Mouse (Mus musculus): ENCODE measurements around the gene Zbtb24. TPM values are rescaled to one million over a fixed set of nuclear protein-coding genes. Genes with fewer than 3 reads are reported as not detected.

The Zbtb24 gene
- polyA plus RNA-seq, 1 experiment from 2014 or later = 19.4 TPM

DNA sequence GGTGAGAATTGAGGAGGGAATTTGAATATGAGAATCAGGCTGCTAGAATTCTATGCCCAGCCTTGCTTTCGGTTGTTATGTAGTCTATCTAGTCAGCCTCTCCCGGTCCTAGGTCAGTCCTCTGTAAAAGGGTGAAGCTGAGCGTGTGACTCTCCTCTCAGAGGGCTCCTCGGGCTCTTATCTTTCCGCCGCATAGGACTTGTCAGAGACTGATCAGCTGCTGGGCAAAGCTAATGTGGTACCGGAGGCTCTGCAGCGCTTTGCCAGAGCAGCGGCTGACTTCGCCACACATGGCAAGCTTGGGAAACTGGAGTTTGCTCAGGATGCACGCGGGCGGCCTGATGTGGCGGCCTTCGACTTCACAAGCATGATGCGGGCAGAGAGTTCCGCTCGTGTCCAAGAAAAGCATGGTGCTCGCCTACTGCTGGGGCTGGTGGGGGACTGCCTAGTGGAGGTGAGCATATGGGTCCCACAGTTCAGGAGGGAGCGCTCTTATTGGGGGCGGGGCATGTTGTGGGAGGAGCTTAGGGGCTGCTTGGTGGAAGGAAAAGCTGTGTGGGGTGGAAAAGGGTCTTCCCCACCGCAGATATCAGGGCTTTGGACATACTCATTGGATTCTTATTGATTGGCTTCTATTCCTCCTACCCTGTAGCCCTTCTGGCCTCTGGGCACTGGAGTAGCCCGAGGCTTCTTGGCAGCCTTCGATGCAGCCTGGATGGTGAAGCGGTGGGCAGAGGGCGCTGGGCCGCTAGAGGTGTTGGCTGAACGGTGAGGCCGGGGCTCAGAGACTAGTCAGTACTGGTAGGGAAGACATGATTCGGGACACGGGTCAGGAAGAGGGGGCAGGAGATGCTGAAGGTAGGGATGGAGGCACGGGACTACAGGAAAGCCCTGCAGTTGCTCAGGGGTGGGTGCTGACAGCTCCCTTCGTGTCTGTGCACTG is 31.0 kb downstream of the Zbtb24 start:
- Histone ChIP-seq H3K4me1 (peaks cover 19% of the 10 kb centered on the region), H3K27me3 (no peaks in the 10 kb centered on the region), H3K9ac (no peak overlapping the region), H3K4me2 (replicated peaks) (no peak overlapping the region), H3K27ac (replicated peaks) (no peak overlapping the region), H3K9me3 (replicated peaks) (no peaks in the 10 kb centered on the region), H3K36me3 (peaks cover 66% of the 10 kb centered on the region), H3K4me3 (replicated peaks) (no peak overlapping the region)
- WGBS = 72% methylated on average over 33 of the region's 33 CpGs
- no peak for ATAC-seq (ENCODE audit: insufficient number of reproducible peaks, low FRiP score, low TSS enrichment, low read depth)

- Histone ChIP-seq H3K9me3 (replicated peaks) (no peaks in the 10 kb centered on the region), H3K9ac (no peak overlapping the region), H3K27me3 (no peaks in the 10 kb centered on the region), H3K27ac (replicated peaks) (no peak overlapping the region), H3K36me3 (peaks cover 78% of the 10 kb centered on the region), H3K4me1 (peaks cover 6% of the 10 kb centered on the region), H3K4me3 (replicated peaks) (no peak overlapping the region), H3K4me2 (replicated peaks) (no peak overlapping the region)
- ATAC-seq (ENCODE audit: insufficient number of reproducible peaks, low FRiP score, low TSS enrichment, low read depth) = no peak
- WGBS = 82% methylated on average over 7 of the region's 7 CpGs
Measured at GRCm38 (mm10) chr10:41482446-41482845, 32.3 kb downstream of the Zbtb24 start.

DNA sequence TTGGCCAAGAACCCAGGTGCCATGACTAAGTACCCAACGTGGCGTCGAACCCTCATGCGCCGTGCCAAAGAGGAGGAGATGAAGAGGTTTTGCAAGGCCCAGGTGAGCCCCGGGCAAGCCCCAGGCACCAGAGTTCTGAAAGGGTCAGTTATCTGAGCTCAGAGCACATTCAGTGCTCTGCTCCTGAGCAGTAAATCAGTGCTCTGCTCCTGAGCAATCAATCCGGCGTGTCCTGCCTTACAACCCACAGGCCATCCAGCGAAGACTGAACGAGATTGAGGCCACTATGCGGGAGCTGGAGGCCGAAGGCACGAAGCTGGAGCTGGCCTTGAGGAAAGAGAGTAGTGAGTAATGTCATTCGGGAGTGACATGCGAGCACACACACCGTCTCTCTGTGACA is 35.6 kb downstream of the Zbtb24 start:
- H3K36me3 ChIP-seq = peaks cover 67% of the 10 kb centered on the region
- 91% methylated on average over 16 of the region's 16 CpGs for WGBS
- ATAC-seq (ENCODE audit: insufficient number of reproducible peaks, low FRiP score, low TSS enrichment, low read depth) = no peak

DNA sequence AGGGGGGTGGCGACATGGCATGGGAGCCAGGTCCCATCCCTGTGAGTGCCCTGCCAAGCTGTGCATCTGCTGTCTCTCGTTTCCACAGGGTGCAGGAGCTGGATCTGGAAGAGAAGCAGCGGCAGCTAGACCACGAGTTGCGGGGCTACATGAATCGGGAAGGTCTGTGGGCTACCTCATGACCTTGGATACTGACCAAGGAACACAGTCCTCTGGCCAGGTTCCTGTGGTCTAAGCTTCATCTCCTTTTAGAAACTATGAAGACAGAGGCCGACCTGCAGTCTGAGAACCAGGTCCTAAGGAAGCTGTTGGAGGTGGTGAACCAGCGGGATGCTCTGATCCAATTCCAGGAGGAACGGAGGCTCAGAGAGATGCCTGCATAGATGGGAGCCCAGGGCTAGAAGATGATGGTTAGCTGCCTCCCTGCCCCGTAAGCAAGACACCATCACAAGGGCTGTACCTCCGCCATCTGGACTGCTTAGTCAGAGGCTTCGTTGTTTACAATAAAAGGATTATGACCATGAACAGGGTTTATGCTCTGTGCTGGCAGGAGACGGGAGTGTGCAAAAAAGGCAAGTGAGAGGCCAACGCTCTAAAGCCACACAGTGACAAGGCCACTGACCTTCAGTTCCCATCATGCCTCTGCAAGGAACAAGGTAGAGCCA is 36.5 kb downstream of the Zbtb24 start:
- H3K27me3 ChIP-seq = no peaks in the 10 kb centered on the region
- H3K27ac ChIP-seq (replicated peaks) = no peak overlapping the region
- WGBS = 82% methylated on average over 14 of the region's 14 CpGs
- no peak for ATAC-seq (ENCODE audit: insufficient number of reproducible peaks, low FRiP score, low TSS enrichment, low read depth)
- peaks cover 58% of the 10 kb centered on the region for H3K36me3 ChIP-seq
- H3K4me1 ChIP-seq = peaks cover 22% of the 10 kb centered on the region
- no peak overlapping the region for H3K4me2 ChIP-seq (replicated peaks)
- no peaks in the 10 kb centered on the region for H3K9me3 ChIP-seq (replicated peaks)
- no peak overlapping the region for H3K4me3 ChIP-seq (replicated peaks)
- H3K9ac ChIP-seq = no peak overlapping the region

More for the DNA sequence above, 35.6 kb downstream of the Zbtb24 start:
- Histone ChIP-seq H3K4me1 (peaks cover 22% of the 10 kb centered on the region), H3K9me3 (replicated peaks) (no peaks in the 10 kb centered on the region), H3K27ac (replicated peaks) (no peak overlapping the region), H3K27me3 (no peaks in the 10 kb centered on the region), H3K4me2 (replicated peaks) (no peak overlapping the region), H3K4me3 (replicated peaks) (no peak overlapping the region), H3K9ac (no peak overlapping the region)

- H3K4me3 ChIP-seq (replicated peaks) = peak overlapping the region; percentile 74
- H3K4me1 ChIP-seq = peaks cover 22% of the 10 kb centered on the region
- peak overlapping the region; percentile 100 for H3K4me2 ChIP-seq (replicated peaks)
- H3K9me3 ChIP-seq (replicated peaks) = no peaks in the 10 kb centered on the region
- 28% methylated on average over 7 of the region's 7 CpGs for WGBS
- H3K27me3 ChIP-seq = no peaks in the 10 kb centered on the region
- peaks cover 39% of the 10 kb centered on the region for H3K36me3 ChIP-seq
- no peak overlapping the region for H3K27ac ChIP-seq (replicated peaks)
- no peak for ATAC-seq (ENCODE audit: insufficient number of reproducible peaks, low FRiP score, low TSS enrichment, low read depth)
- peak overlapping the region; percentile 69; the same call in 1 of the 2 replicates for H3K9ac ChIP-seq
Measured at GRCm38 (mm10) chr10:41488877-41489276, 38.7 kb downstream of the Zbtb24 start.

- H3K9me3 ChIP-seq (replicated peaks) = no peaks in the 10 kb centered on the region
- ATAC-seq (ENCODE audit: insufficient number of reproducible peaks, low FRiP score, low TSS enrichment, low read depth) = no peak
- no peak overlapping the region for H3K27ac ChIP-seq (replicated peaks)
- peak overlapping the region; percentile 74 for H3K4me3 ChIP-seq (replicated peaks)
- H3K4me1 ChIP-seq = peaks cover 22% of the 10 kb centered on the region
- H3K27me3 ChIP-seq = no peaks in the 10 kb centered on the region
- H3K9ac ChIP-seq = peak overlapping the region; percentile 69
- WGBS = 28% methylated on average over 8 of the region's 8 CpGs
- peak overlapping the region; percentile 100 for H3K4me2 ChIP-seq (replicated peaks)
- peaks cover 35% of the 10 kb centered on the region for H3K36me3 ChIP-seq
Measured at GRCm38 (mm10) chr10:41489294-41489693, 39.1 kb downstream of the Zbtb24 start.

DNA sequence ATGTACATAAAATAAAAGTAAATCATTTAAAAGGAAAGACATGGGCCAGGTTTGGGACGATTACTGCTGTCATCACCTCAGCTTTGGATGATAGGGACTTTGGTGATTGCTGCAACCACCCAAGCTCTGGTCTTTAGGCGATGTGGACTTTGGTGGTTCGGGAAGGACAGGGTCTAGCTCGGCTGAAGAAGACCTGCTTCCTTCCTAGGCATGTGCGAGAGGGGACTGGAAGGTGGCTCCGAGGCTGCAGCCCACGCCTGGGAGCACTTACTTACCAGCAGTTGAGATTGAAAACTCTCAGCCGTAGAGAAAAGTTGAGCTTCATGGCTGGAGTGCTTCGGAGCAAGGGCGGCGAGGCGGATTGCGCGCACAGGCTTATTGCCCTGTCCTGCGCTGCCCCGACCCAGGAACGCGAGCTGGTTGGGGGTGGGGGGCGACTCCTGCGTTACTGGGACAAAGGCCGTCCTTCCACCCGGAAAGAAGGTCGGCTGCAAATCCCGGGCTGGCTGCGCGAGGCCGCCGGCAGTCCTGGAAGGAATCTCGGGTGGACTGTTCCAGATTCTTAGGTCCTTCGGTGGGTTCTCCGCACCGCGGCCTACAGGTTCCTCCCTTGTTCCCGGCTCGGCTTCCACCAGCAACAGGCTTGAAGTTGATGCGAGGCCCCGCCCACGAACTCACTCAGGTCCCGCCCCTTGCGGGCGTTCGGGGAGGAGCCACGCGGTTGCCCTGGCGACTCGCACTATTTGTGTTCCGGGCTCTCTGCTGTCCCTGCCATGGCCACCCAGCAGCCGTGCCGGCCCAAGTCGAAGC is 39.7 kb downstream of the Zbtb24 start, which contains the start of the genes Smpd2 and Ppil6:
Gene Smpd2 (minus strand): TSS at position 662 of the 810 bp plus-strand sequence.
Gene Ppil6 (plus strand): TSS at position 732 of the 810 bp plus-strand sequence.
- peak within 1 kb of the TSS; percentile 74 for H3K4me3 ChIP-seq (replicated peaks)
- WGBS = under 1% methylated on average over 50 of the region's 50 CpGs
- H3K4me2 ChIP-seq (replicated peaks) = peak within 1 kb of the TSS; percentile 100
- peak within 1 kb of the TSS; percentile 69 for H3K9ac ChIP-seq
- peaks cover 29% of the 10 kb centered on the region for H3K36me3 ChIP-seq
- H3K27ac ChIP-seq (replicated peaks) = peak within 1 kb of the TSS; percentile 78
- peak; percentile 91 for ATAC-seq (ENCODE audit: insufficient number of reproducible peaks, low FRiP score, low TSS enrichment, low read depth)
- peaks cover 22% of the 10 kb centered on the region for H3K4me1 ChIP-seq
- no peaks in the 10 kb centered on the region for H3K27me3 ChIP-seq
- no peaks in the 10 kb centered on the region for H3K9me3 ChIP-seq (replicated peaks)

DNA sequence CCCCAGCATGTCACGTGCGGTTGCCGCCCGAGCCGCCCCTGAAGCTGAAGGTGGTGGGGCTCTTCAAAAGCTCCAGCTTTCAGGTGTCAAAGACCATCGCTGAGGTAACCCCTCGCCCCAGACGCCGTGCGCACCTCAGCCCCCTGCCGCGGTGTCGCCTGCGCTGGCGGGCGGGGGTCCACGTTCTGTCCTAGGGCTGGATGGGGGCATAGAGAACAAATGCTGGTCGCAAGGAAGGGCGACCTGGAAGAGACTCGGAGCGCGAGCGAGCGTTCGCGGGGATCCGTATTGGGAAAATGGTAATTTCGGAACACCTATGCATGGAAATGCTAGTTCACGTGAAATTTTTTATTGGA is 40.3 kb downstream of the Zbtb24 start:
- Histone ChIP-seq H3K36me3 (peaks cover 23% of the 10 kb centered on the region), H3K9ac (peak overlapping the region; percentile 45), H3K4me3 (replicated peaks) (peak overlapping the region; percentile 74), H3K27me3 (no peaks in the 10 kb centered on the region), H3K4me2 (replicated peaks) (peak overlapping the region; percentile 100), H3K4me1 (peaks cover 22% of the 10 kb centered on the region), H3K27ac (replicated peaks) (no peak overlapping the region), H3K9me3 (replicated peaks) (no peaks in the 10 kb centered on the region)
- ATAC-seq (ENCODE audit: insufficient number of reproducible peaks, low FRiP score, low TSS enrichment, low read depth) = peak; percentile 32
- under 1% methylated on average over 29 of the region's 29 CpGs for WGBS

DNA sequence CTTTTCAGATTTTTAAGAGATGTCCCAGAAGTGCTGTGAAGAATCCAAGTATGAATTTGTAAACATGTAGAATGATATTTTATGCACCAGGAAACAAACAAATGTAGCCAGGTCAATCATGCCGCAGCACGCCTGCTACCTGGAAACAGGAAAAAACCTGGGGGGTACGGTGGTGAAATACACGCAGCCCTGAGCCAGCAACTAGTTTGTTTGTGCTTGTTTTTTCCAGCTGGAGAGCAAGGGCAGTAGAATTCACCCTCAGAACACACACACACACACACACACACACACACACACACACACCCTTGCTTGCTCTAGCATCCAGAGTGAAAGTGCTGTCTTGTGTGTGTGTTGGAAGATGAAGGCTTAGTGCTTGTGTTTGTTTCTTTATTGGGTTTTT is 40.9 kb downstream of the Zbtb24 start:
- Histone ChIP-seq H3K27ac (replicated peaks) (no peak overlapping the region), H3K27me3 (no peaks in the 10 kb centered on the region), H3K36me3 (peaks cover 17% of the 10 kb centered on the region), H3K4me1 (peaks cover 22% of the 10 kb centered on the region), H3K4me3 (replicated peaks) (no peak overlapping the region), H3K4me2 (replicated peaks) (no peak overlapping the region; the same call in 1 of the 2 replicates), H3K9me3 (replicated peaks) (no peaks in the 10 kb centered on the region), H3K9ac (no peak overlapping the region)
- 30% methylated on average over 4 of the region's 4 CpGs for WGBS
- ATAC-seq (ENCODE audit: insufficient number of reproducible peaks, low FRiP score, low TSS enrichment, low read depth) = no peak

GRCm38 (mm10) chr10:41500941-41501340 is 50.8 kb downstream of the Zbtb24 start:
- Histone ChIP-seq H3K4me2 (replicated peaks) (no peak overlapping the region), H3K36me3 (no peaks in the 10 kb centered on the region), H3K27me3 (no peaks in the 10 kb centered on the region), H3K9ac (no peak overlapping the region), H3K9me3 (replicated peaks) (no peaks in the 10 kb centered on the region), H3K27ac (replicated peaks) (no peak overlapping the region), H3K4me1 (no peaks in the 10 kb centered on the region), H3K4me3 (replicated peaks) (no peak overlapping the region)
- no peak for ATAC-seq (ENCODE audit: insufficient number of reproducible peaks, low FRiP score, low TSS enrichment, low read depth)
- WGBS = 47% methylated on average over 4 of the region's 4 CpGs

GRCm38 (mm10) chr10:41504996-41505395 is 54.8 kb downstream of the Zbtb24 start:
- 85% methylated on average over 1 of the region's 1 CpGs for WGBS
- H3K9ac ChIP-seq = no peak overlapping the region
- ATAC-seq (ENCODE audit: insufficient number of reproducible peaks, low FRiP score, low TSS enrichment, low read depth) = no peak
- H3K9me3 ChIP-seq (replicated peaks) = no peaks in the 10 kb centered on the region
- no peak overlapping the region for H3K4me2 ChIP-seq (replicated peaks)
- no peaks in the 10 kb centered on the region for H3K36me3 ChIP-seq
- H3K27ac ChIP-seq (replicated peaks) = no peak overlapping the region
- no peaks in the 10 kb centered on the region for H3K27me3 ChIP-seq
- H3K4me1 ChIP-seq = no peaks in the 10 kb centered on the region
- H3K4me3 ChIP-seq (replicated peaks) = no peak overlapping the region
